Mouse (Mus musculus): ENCODE measurements at regions not wholly inside any gene's neighbourhood (a gene's known extent, or its start where the extent isn't known, plus 50 kb on each side); places are given as distances from the start of the nearest gene placed in this dataset.

- no peak for ATAC-seq
- WGBS, result 27% methylated on average over 9 of the region's 9 CpGs
- H3K4me2 ChIP-seq (replicated peaks), result peak overlapping the region; percentile 28
- no peak overlapping the region for H3K4me3 ChIP-seq (replicated peaks)
- no peak overlapping the region for H3K9ac ChIP-seq
- no peaks in the 10 kb centered on the region for H3K9me3 ChIP-seq
- no peaks in the 10 kb centered on the region for H3K4me1 ChIP-seq (replicated peaks)
- no peak overlapping the region for H3K27ac ChIP-seq
- no peaks in the 10 kb centered on the region for H3K36me3 ChIP-seq
- H3K27me3 ChIP-seq (replicated peaks), result no peaks in the 10 kb centered on the region
Observed at GRCm38 (mm10) chr5:54264867-54265434, 266.7 kb downstream of the Stim2 start.

GRCm38 (mm10) chr5:54267905-54268590, 269.7 kb downstream of the Stim2 start:
- Histone ChIP-seq H3K27ac (no peak overlapping the region), H3K4me3 (replicated peaks) (no peak overlapping the region), H3K4me1 (replicated peaks) (no peaks in the 10 kb centered on the region), H3K9me3 (no peaks in the 10 kb centered on the region), H3K9ac (no peak overlapping the region), H3K27me3 (replicated peaks) (no peaks in the 10 kb centered on the region), H3K36me3 (no peaks in the 10 kb centered on the region), H3K4me2 (replicated peaks) (no peak overlapping the region)
- 68% methylated on average over 10 of the region's 10 CpGs for WGBS
- ATAC-seq, result no peak

- Histone ChIP-seq H3K9ac (no peak overlapping the region), H3K4me2 (replicated peaks) (no peak overlapping the region), H3K27ac (no peak overlapping the region), H3K4me3 (replicated peaks) (no peak overlapping the region), H3K27me3 (replicated peaks) (no peaks in the 10 kb centered on the region), H3K36me3 (no peaks in the 10 kb centered on the region), H3K9me3 (no peaks in the 10 kb centered on the region), H3K4me1 (replicated peaks) (no peaks in the 10 kb centered on the region)
- 53% methylated on average over 8 of the region's 8 CpGs for WGBS
- ATAC-seq, result peak; percentile 43; the same call in 1 of the 2 replicates
Observed at GRCm38 (mm10) chr5:54279357-54279756, 281.1 kb downstream of the Stim2 start.

- Histone ChIP-seq H3K4me1 (replicated peaks) (no peaks in the 10 kb centered on the region), H3K36me3 (no peaks in the 10 kb centered on the region), H3K9me3 (no peaks in the 10 kb centered on the region), H3K4me3 (replicated peaks) (no peak overlapping the region), H3K9ac (no peak overlapping the region), H3K27me3 (replicated peaks) (no peaks in the 10 kb centered on the region), H3K27ac (no peak overlapping the region), H3K4me2 (replicated peaks) (no peak overlapping the region)
- WGBS, result 51% methylated on average over 4 of the region's 4 CpGs
- ATAC-seq, result no peak
Observed at GRCm38 (mm10) chr5:54280670-54281069, 282.4 kb downstream of the Stim2 start.

GRCm38 (mm10) chr5:54281121-54281520, 282.8 kb downstream of the Stim2 start:
- Histone ChIP-seq H3K27ac (no peak overlapping the region), H3K4me1 (replicated peaks) (no peaks in the 10 kb centered on the region), H3K4me2 (replicated peaks) (no peak overlapping the region), H3K4me3 (replicated peaks) (no peak overlapping the region), H3K36me3 (no peaks in the 10 kb centered on the region), H3K27me3 (replicated peaks) (no peaks in the 10 kb centered on the region), H3K9ac (no peak overlapping the region), H3K9me3 (no peaks in the 10 kb centered on the region)
- no peak for ATAC-seq
- 46% methylated on average over 4 of the region's 4 CpGs for WGBS

- H3K36me3 ChIP-seq, result no peaks in the 10 kb centered on the region
- H3K4me3 ChIP-seq (replicated peaks), result no peak overlapping the region
- no peak overlapping the region for H3K9ac ChIP-seq
- H3K27me3 ChIP-seq (replicated peaks), result no peaks in the 10 kb centered on the region
- H3K4me1 ChIP-seq (replicated peaks), result no peaks in the 10 kb centered on the region
- no peak overlapping the region for H3K27ac ChIP-seq
- H3K9me3 ChIP-seq, result no peaks in the 10 kb centered on the region
- no peak for ATAC-seq
- WGBS, result 23% methylated on average over 12 of the region's 12 CpGs
- H3K4me2 ChIP-seq (replicated peaks), result no peak overlapping the region
Observed at GRCm38 (mm10) chr5:54290372-54291080, 292.2 kb downstream of the Stim2 start.

- no peaks in the 10 kb centered on the region for H3K4me1 ChIP-seq (replicated peaks)
- no peak overlapping the region for H3K4me3 ChIP-seq (replicated peaks)
- H3K9me3 ChIP-seq, result no peaks in the 10 kb centered on the region
- no peaks in the 10 kb centered on the region for H3K27me3 ChIP-seq (replicated peaks)
- ATAC-seq, result no peak; the same call in 1 of the 2 replicates
- H3K4me2 ChIP-seq (replicated peaks), result no peak overlapping the region
- 20% methylated on average over 5 of the region's 5 CpGs for WGBS
- H3K27ac ChIP-seq, result no peak overlapping the region
- no peak overlapping the region for H3K9ac ChIP-seq
- no peaks in the 10 kb centered on the region for H3K36me3 ChIP-seq
Observed at GRCm38 (mm10) chr5:54291940-54292339, 293.6 kb downstream of the Stim2 start.

GRCm38 (mm10) chr5:54313660-54314279, 315.5 kb downstream of the Stim2 start:
- H3K4me1 ChIP-seq (replicated peaks), result no peaks in the 10 kb centered on the region
- WGBS, result 83% methylated on average over 8 of the region's 8 CpGs
- ATAC-seq, result no peak
- no peak overlapping the region for H3K4me3 ChIP-seq (replicated peaks)
- no peak overlapping the region for H3K9ac ChIP-seq
- no peak overlapping the region for H3K4me2 ChIP-seq (replicated peaks)
- no peak overlapping the region for H3K27ac ChIP-seq
- H3K27me3 ChIP-seq (replicated peaks), result no peaks in the 10 kb centered on the region
- no peaks in the 10 kb centered on the region for H3K9me3 ChIP-seq
- no peaks in the 10 kb centered on the region for H3K36me3 ChIP-seq

GRCm38 (mm10) chr5:54330415-54330814, 332.1 kb downstream of the Stim2 start:
- 83% methylated on average over 2 of the region's 2 CpGs for WGBS

GRCm38 (mm10) chr5:54342976-54343375, 344.7 kb downstream of the Stim2 start:
- no peak for ATAC-seq
- H3K27me3 ChIP-seq (replicated peaks), result no peaks in the 10 kb centered on the region
- no peak overlapping the region for H3K9ac ChIP-seq
- WGBS, result 78% methylated on average over 6 of the region's 6 CpGs
- H3K4me3 ChIP-seq (replicated peaks), result no peak overlapping the region
- H3K9me3 ChIP-seq, result no peaks in the 10 kb centered on the region
- H3K4me2 ChIP-seq (replicated peaks), result no peak overlapping the region
- H3K27ac ChIP-seq, result no peak overlapping the region
- H3K4me1 ChIP-seq (replicated peaks), result no peaks in the 10 kb centered on the region
- H3K36me3 ChIP-seq, result no peaks in the 10 kb centered on the region

More at GRCm38 (mm10) chr5:54330415-54330814, 332.1 kb downstream of the Stim2 start:
- H3K36me3 ChIP-seq, result no peaks in the 10 kb centered on the region
- no peaks in the 10 kb centered on the region for H3K27me3 ChIP-seq (replicated peaks)
- ATAC-seq, result no peak
- no peak overlapping the region for H3K9ac ChIP-seq
- H3K4me1 ChIP-seq (replicated peaks), result no peaks in the 10 kb centered on the region
- H3K9me3 ChIP-seq, result no peaks in the 10 kb centered on the region
- no peak overlapping the region for H3K4me2 ChIP-seq (replicated peaks)
- no peak overlapping the region for H3K4me3 ChIP-seq (replicated peaks)
- H3K27ac ChIP-seq, result no peak overlapping the region

- WGBS, result 78% methylated on average over 3 of the region's 3 CpGs
Observed at GRCm38 (mm10) chr5:54343432-54343831, 345.1 kb downstream of the Stim2 start.

GRCm38 (mm10) chr5:54348820-54349596, 350.7 kb downstream of the Stim2 start:
- Histone ChIP-seq H3K4me1 (replicated peaks) (no peaks in the 10 kb centered on the region), H3K4me2 (replicated peaks) (no peak overlapping the region), H3K27ac (no peak overlapping the region), H3K4me3 (replicated peaks) (no peak overlapping the region), H3K9ac (no peak overlapping the region), H3K36me3 (no peaks in the 10 kb centered on the region), H3K9me3 (no peaks in the 10 kb centered on the region), H3K27me3 (replicated peaks) (no peaks in the 10 kb centered on the region)
- 47% methylated on average over 8 of the region's 8 CpGs for WGBS
- ATAC-seq, result no peak

More at GRCm38 (mm10) chr5:54343432-54343831, 345.1 kb downstream of the Stim2 start:
- Histone ChIP-seq H3K4me2 (replicated peaks) (no peak overlapping the region), H3K27ac (no peak overlapping the region), H3K9ac (no peak overlapping the region), H3K27me3 (replicated peaks) (no peaks in the 10 kb centered on the region), H3K4me3 (replicated peaks) (no peak overlapping the region), H3K4me1 (replicated peaks) (no peaks in the 10 kb centered on the region), H3K9me3 (no peaks in the 10 kb centered on the region), H3K36me3 (no peaks in the 10 kb centered on the region)
- ATAC-seq, result no peak

Data from intestine, embryonic 15.5 days (tissue).